Mouse (Mus musculus) kidney, embryonic 15.5 days (tissue): ENCODE results near the gene Agfg2. TPM values are rescaled to one million over a fixed set of nuclear protein-coding genes. Genes with fewer than 3 reads are reported as not detected.
A peak's percentile ranks its signal among the peaks of the same experiment; 100 is the strongest.

ENCODE experiments used
- ATAC-seq: fragments of 200-750 bp; cut with Nextera tagmentation; replicated peaks from 2 replicates; pipeline ENCODE4 v1.8.0; 2017; ENCODE audit warnings: moderate TSS enrichment; ENCODE audit not compliant: low FRiP score
- H3K27ac ChIP-seq: fragments of 300-500 bp; sonication (generic); 2 replicates; pipeline ENCODE4 v1.5.1; 2015; ENCODE audit warnings: mild to moderate bottlenecking, inconsistent platforms
- H3K27me3 ChIP-seq: fragments of 300-500 bp; sonication (generic); 2 replicates; pipeline ENCODE4 v1.6.1; 2015; ENCODE audit warnings: inconsistent platforms
- H3K36me3 ChIP-seq: fragments of 300-500 bp; sonication (generic); 2 replicates; pipeline ENCODE4 v1.6.1; 2015; ENCODE audit warnings: inconsistent platforms
- H3K4me1 ChIP-seq: fragments of 300-500 bp; sonication (generic); 2 replicates; pipeline ENCODE4 v1.6.1; 2015; ENCODE audit warnings: inconsistent platforms
- H3K4me2 ChIP-seq: fragments of 300-500 bp; sonication (generic); 2 replicates; pipeline ENCODE4 v1.6.1; 2015; ENCODE audit warnings: moderate library complexity, mild to moderate bottlenecking, inconsistent platforms
- H3K4me3 ChIP-seq: fragments of 300-500 bp; sonication (generic); replicated peaks from 2 replicates; pipeline ENCODE4 v1.5.1; 2015; ENCODE audit warnings: mild to moderate bottlenecking, inconsistent platforms
- H3K9ac ChIP-seq: fragments of 300-500 bp; sonication (generic); 2 replicates; pipeline ENCODE4 v1.6.1; 2015; ENCODE audit warnings: mild to moderate bottlenecking, inconsistent platforms
- H3K9me3 ChIP-seq: fragments of 300-500 bp; sonication (generic); replicated peaks from 2 replicates; pipeline ENCODE4 v1.6.1; 2016; ENCODE audit warnings: inconsistent platforms
- WGBS: fragments of 180-500 bp; shearing (Covaris S2); methylation state at CpG from one replicate; pipeline ENCODE4 v1.1.7; 2015; ENCODE audit warnings: mixed read lengths; 5-methylcytosine and 5-hydroxymethylcytosine counted together
- polyA plus RNA-seq: library from polyadenylated mRNA; unstranded; fragments of >200 nt; fragmentation: Nextera tagmentation; extraction: Ambion mirVana; gene quantifications from 2 replicates; pipeline ENCODE4 v1.2.1, GENCODE M21; 2015

Gene Agfg2
- polyA plus RNA-seq, 1 experiment from 2014 or later, result 23.1 TPM

GRCm38 (mm10) chr5:137613550-137613949, 71.0 kb downstream of the Agfg2 start, which contains the start of gene Pcolce:
TSS of gene Pcolce (minus strand) at chr5:137613784.
- 22% methylated on average over 11 of the region's 11 CpGs for WGBS
- Histone ChIP-seq H3K27me3 (0 out of 2 replicates have a peak, but pooled peaks cover 4% of the 10 kb centered on the region), H3K9ac (no peak within 1 kb of the TSS), H3K27ac (peak within 1 kb of the TSS; percentile 56; the same call in 1 of the 2 replicates), H3K9me3 (no peaks in the 10 kb centered on the region), H3K4me1 (peaks cover 53% of the 10 kb centered on the region), H3K36me3 (no peaks in the 10 kb centered on the region), H3K4me2 (no peak within 1 kb of the TSS), H3K4me3 (no peak within 1 kb of the TSS)
- ATAC-seq, result no peak

- H3K4me1 ChIP-seq, result peaks cover 57% of the 10 kb centered on the region
- H3K27me3 ChIP-seq, result 0 out of 2 replicates have a peak, but pooled peaks cover 4% of the 10 kb centered on the region
- H3K27ac ChIP-seq, result peak overlapping the region; percentile 56; the same call in 1 of the 2 replicates
- H3K9me3 ChIP-seq, result no peaks in the 10 kb centered on the region
- 70% methylated on average over 5 of the region's 5 CpGs for WGBS
- H3K36me3 ChIP-seq, result no peaks in the 10 kb centered on the region
- H3K4me2 ChIP-seq, result no peak overlapping the region
- H3K9ac ChIP-seq, result no peak overlapping the region
- ATAC-seq, result no peak
- H3K4me3 ChIP-seq, result no peak overlapping the region
These were observed 71.5 kb downstream of the Agfg2 start for GRCm38 (mm10) chr5:137613076-137613475.

- Histone ChIP-seq H3K27me3 (no peaks in the 10 kb centered on the region), H3K9me3 (no peaks in the 10 kb centered on the region), H3K4me2 (peak overlapping the region; percentile 56), H3K27ac (peak overlapping the region; percentile 96), H3K4me3 (peak overlapping the region; percentile 43), H3K36me3 (peaks cover 12% of the 10 kb centered on the region), H3K9ac (peak overlapping the region; percentile 31), H3K4me1 (peaks cover 62% of the 10 kb centered on the region)
- peak; percentile 67 for ATAC-seq
- WGBS, result 3% methylated on average over 6 of the region's 6 CpGs
These were observed 73.3 kb downstream of the Agfg2 start for GRCm38 (mm10) chr5:137611245-137611602.

- peak overlapping the region; percentile 31 for H3K9ac ChIP-seq
- H3K36me3 ChIP-seq, result peaks cover 18% of the 10 kb centered on the region
- peak overlapping the region; percentile 43 for H3K4me3 ChIP-seq
- H3K9me3 ChIP-seq, result no peaks in the 10 kb centered on the region
- H3K4me1 ChIP-seq, result peaks cover 62% of the 10 kb centered on the region
- peak overlapping the region; percentile 96 for H3K27ac ChIP-seq
- WGBS, result 10% methylated on average over 12 of the region's 12 CpGs
- H3K4me2 ChIP-seq, result peak overlapping the region; percentile 56
- H3K27me3 ChIP-seq, result no peaks in the 10 kb centered on the region
- peak; percentile 57 for ATAC-seq
These were observed 73.8 kb downstream of the Agfg2 start for GRCm38 (mm10) chr5:137610548-137611244.

- H3K4me3 ChIP-seq, result peak overlapping the region; percentile 43
- peaks cover 24% of the 10 kb centered on the region for H3K36me3 ChIP-seq
- H3K27ac ChIP-seq, result peak overlapping the region; percentile 96
- WGBS, result 52% methylated on average over 4 of the region's 4 CpGs
- no peak for ATAC-seq
- peak overlapping the region; percentile 31; the same call in 1 of the 2 replicates for H3K9ac ChIP-seq
- H3K27me3 ChIP-seq, result no peaks in the 10 kb centered on the region
- peaks cover 62% of the 10 kb centered on the region for H3K4me1 ChIP-seq
- H3K9me3 ChIP-seq, result no peaks in the 10 kb centered on the region
- peak overlapping the region; percentile 56 for H3K4me2 ChIP-seq
These were observed 74.5 kb downstream of the Agfg2 start for GRCm38 (mm10) chr5:137610056-137610455.

GRCm38 (mm10) chr5:137609292-137609691, 75.2 kb downstream of the Agfg2 start:
- Histone ChIP-seq H3K27ac (no peak overlapping the region), H3K4me2 (peak overlapping the region; percentile 56), H3K9ac (no peak overlapping the region; the same call in 1 of the 2 replicates), H3K36me3 (peaks cover 28% of the 10 kb centered on the region), H3K27me3 (no peaks in the 10 kb centered on the region), H3K4me1 (peaks cover 62% of the 10 kb centered on the region), H3K9me3 (no peaks in the 10 kb centered on the region), H3K4me3 (peak overlapping the region; percentile 43)
- no peak for ATAC-seq
- 56% methylated on average over 3 of the region's 3 CpGs for WGBS

GRCm38 (mm10) chr5:137608654-137609190, 75.8 kb downstream of the Agfg2 start:
- Histone ChIP-seq H3K27me3 (no peaks in the 10 kb centered on the region), H3K4me1 (peaks cover 64% of the 10 kb centered on the region), H3K27ac (no peak overlapping the region), H3K4me3 (peak overlapping the region; percentile 43), H3K4me2 (peak overlapping the region; percentile 56), H3K36me3 (peaks cover 28% of the 10 kb centered on the region), H3K9ac (peak overlapping the region; percentile 22; the same call in 1 of the 2 replicates), H3K9me3 (no peaks in the 10 kb centered on the region)
- no peak for ATAC-seq
- WGBS, result 14% methylated on average over 23 of the region's 23 CpGs

GRCm38 (mm10) chr5:137607860-137608653, 76.5 kb downstream of the Agfg2 start:
- H3K9me3 ChIP-seq, result no peaks in the 10 kb centered on the region
- H3K27ac ChIP-seq, result no peak overlapping the region
- 0 out of 2 replicates have a peak overlapping the region, but pooled peaks have one; percentile 22 for H3K9ac ChIP-seq
- ATAC-seq, result no peak
- peaks cover 60% of the 10 kb centered on the region for H3K4me1 ChIP-seq
- 19% methylated on average over 25 of the region's 26 CpGs for WGBS
- peaks cover 28% of the 10 kb centered on the region for H3K36me3 ChIP-seq
- no peaks in the 10 kb centered on the region for H3K27me3 ChIP-seq
- peak overlapping the region; percentile 56 for H3K4me2 ChIP-seq
- H3K4me3 ChIP-seq, result peak overlapping the region; percentile 43

GRCm38 (mm10) chr5:137601365-137601729, 83.2 kb downstream of the Agfg2 start:
- H3K36me3 ChIP-seq, result peaks cover 28% of the 10 kb centered on the region
- H3K4me3 ChIP-seq, result peak overlapping the region; percentile 78
- no peak for ATAC-seq
- peak overlapping the region; percentile 94 for H3K4me2 ChIP-seq
- under 1% methylated on average over 22 of the region's 22 CpGs for WGBS
- peaks cover 38% of the 10 kb centered on the region for H3K4me1 ChIP-seq
- H3K27me3 ChIP-seq, result no peaks in the 10 kb centered on the region
- H3K9me3 ChIP-seq, result no peaks in the 10 kb centered on the region
- H3K9ac ChIP-seq, result peak overlapping the region; percentile 45
- peak overlapping the region; percentile 94 for H3K27ac ChIP-seq

GRCm38 (mm10) chr5:137600619-137601364, 83.7 kb downstream of the Agfg2 start, which contains the start of gene Mospd3:
TSS of gene Mospd3 (minus strand) at chr5:137601058.
- peak; percentile 93 for ATAC-seq

More at GRCm38 (mm10) chr5:137600619-137601364, 83.7 kb downstream of the Agfg2 start, which contains the start of gene Mospd3:
- no peaks in the 10 kb centered on the region for H3K9me3 ChIP-seq
- peak within 1 kb of the TSS; percentile 94 for H3K27ac ChIP-seq
- H3K27me3 ChIP-seq, result no peaks in the 10 kb centered on the region
- H3K4me1 ChIP-seq, result peaks cover 38% of the 10 kb centered on the region
- peak within 1 kb of the TSS; percentile 86 for H3K9ac ChIP-seq
- H3K36me3 ChIP-seq, result peaks cover 22% of the 10 kb centered on the region
- peak within 1 kb of the TSS; percentile 94 for H3K4me2 ChIP-seq
- H3K4me3 ChIP-seq, result peak within 1 kb of the TSS; percentile 78
- WGBS, result under 1% methylated on average over 41 of the region's 41 CpGs
